Mouse (Mus musculus): Measurements from ENCODE around the gene Jak2.

GRCm38 (mm10) chr19:29241581-29241980 lies 10.0 kb upstream of the Jak2 start:
- no peak for TF ChIP-seq CTCF (IDR thresholded peaks at IDR 0.05; ENCODE audit: low read depth, low read length)
- no peak for TF ChIP-seq GATA1 (IDR thresholded peaks at IDR 0.05; ENCODE audit: borderline replicate concordance, low read length)
- TF ChIP-seq POLR2AphosphoS5 (IDR thresholded peaks at IDR 0.05; ENCODE audit: insufficient replicate concordance, low read depth, low read length) = no peak

Measured in G1E (cell line).